Mouse (Mus musculus): ENCODE data around the gene P2rx7.
"Not testable (repeated sequence)": the region's sequence is repeated elsewhere in the genome, so short reads cannot be mapped to it uniquely, and the experiment has no call there.

P2rx7 gene

GRCm38 (mm10) chr5:122647256-122647924 is 3.7 kb downstream of the P2rx7 start:
- DNase-seq, result no peak

GRCm38 (mm10) chr5:122647952-122648374 is 4.3 kb downstream of the P2rx7 start:
- not testable (repeated sequence) for DNase-seq

- DNase-seq, result peak; percentile 65
Measured at GRCm38 (mm10) chr5:122649264-122649663, 5.6 kb downstream of the P2rx7 start.

- DNase-seq, result no peak
Measured at GRCm38 (mm10) chr5:122650100-122650499, 6.4 kb downstream of the P2rx7 start.

GRCm38 (mm10) chr5:122652506-122652905 is 8.8 kb downstream of the P2rx7 start:
- no peak for DNase-seq

- DNase-seq, result no peak
Measured at GRCm38 (mm10) chr5:122653112-122653445, 9.4 kb downstream of the P2rx7 start.

GRCm38 (mm10) chr5:122653446-122654267 is 9.9 kb downstream of the P2rx7 start:
- DNase-seq, result no peak

GRCm38 (mm10) chr5:122654268-122654573 is 10.5 kb downstream of the P2rx7 start:
- DNase-seq, result no peak

GRCm38 (mm10) chr5:122656808-122657207 is 13.1 kb downstream of the P2rx7 start:
- no peak for DNase-seq

- DNase-seq, result no peak
Measured at GRCm38 (mm10) chr5:122662501-122662900, 18.8 kb downstream of the P2rx7 start.

- DNase-seq, result no peak
Measured at GRCm38 (mm10) chr5:122665036-122665435, 21.3 kb downstream of the P2rx7 start.

- DNase-seq, result no peak
Measured at GRCm38 (mm10) chr5:122668981-122669897, 25.5 kb downstream of the P2rx7 start.

- DNase-seq, result not testable (repeated sequence)
Measured at GRCm38 (mm10) chr5:122671641-122672040, 27.9 kb downstream of the P2rx7 start.

GRCm38 (mm10) chr5:122672298-122672697 is 28.6 kb downstream of the P2rx7 start:
- DNase-seq, result no peak

- DNase-seq, result no peak
Measured at GRCm38 (mm10) chr5:122676002-122676401, 32.3 kb downstream of the P2rx7 start.

GRCm38 (mm10) chr5:122677983-122678382 is 34.3 kb downstream of the P2rx7 start:
- DNase-seq, result no peak

GRCm38 (mm10) chr5:122679881-122680280 is 36.2 kb downstream of the P2rx7 start:
- peak; percentile 47 for DNase-seq

GRCm38 (mm10) chr5:122681276-122681675 is 37.6 kb downstream of the P2rx7 start:
- DNase-seq, result no peak

GRCm38 (mm10) chr5:122683926-122684325 is 40.2 kb downstream of the P2rx7 start:
- DNase-seq, result no peak

GRCm38 (mm10) chr5:122687391-122687790 is 43.7 kb downstream of the P2rx7 start:
- no peak for DNase-seq

GRCm38 (mm10) chr5:122689153-122689552 is 45.4 kb downstream of the P2rx7 start:
- DNase-seq, result no peak

- DNase-seq, result no peak
Measured at GRCm38 (mm10) chr5:122690486-122690885, 46.8 kb downstream of the P2rx7 start.

- peak; percentile 80 for DNase-seq
Measured at GRCm38 (mm10) chr5:122693431-122694207, 49.9 kb downstream of the P2rx7 start.
